Mouse (Mus musculus) heart, embryonic 14.5 days (tissue): Measurements from ENCODE around the gene Rbm15. TPM values are rescaled to one million over a fixed set of nuclear protein-coding genes. Genes with fewer than 3 reads are reported as not detected.

Experiments used
- ATAC-seq: fragments of 200-750 bp; cut with Nextera tagmentation; 2 replicates; pipeline ENCODE4 v1.8.0; 2017; ENCODE audit warnings: low read depth, moderate TSS enrichment; ENCODE audit not compliant: insufficient number of reproducible peaks, insufficient read depth, low FRiP score
- H3K27ac ChIP-seq, 2 experiments: fragments of 200-500 bp in 1 of 2; fragments of 300-500 bp in 1 of 2; sonication (generic) in 1 of 2; replicated peaks in 1 of 2; 2 replicates each; pipeline ENCODE4 v1.5.1; 2012 to 2014; ENCODE audit warnings: low read depth in 2 of 2, low read length in 2 of 2, control low read depth in 1 of 2, mild to moderate bottlenecking in 1 of 2, mixed read lengths in 1 of 2; ENCODE audit not compliant: control insufficient read depth in 1 of 2, insufficient read depth in 1 of 2
- H3K27me3 ChIP-seq: fragments of 300-500 bp; sonication (generic); 2 replicates; pipeline ENCODE4 v1.6.1; 2014; ENCODE audit warnings: mild to moderate bottlenecking, low read length, control low read depth; ENCODE audit not compliant: control insufficient read depth, insufficient read depth
- H3K36me3 ChIP-seq: fragments of 300-500 bp; sonication (generic); 2 replicates; pipeline ENCODE4 v1.6.1; 2014; ENCODE audit warnings: mild to moderate bottlenecking, control low read depth, low read length, mixed read lengths; ENCODE audit not compliant: control insufficient read depth, insufficient read depth
- H3K4me1 ChIP-seq, 2 experiments: fragments of 200-500 bp in 1 of 2; fragments of 300-500 bp in 1 of 2; sonication (generic) in 1 of 2; 2 replicates each; pipeline ENCODE4 v1.6.1; 2012 to 2014; ENCODE audit warnings: low read length in 2 of 2, control low read depth in 1 of 2, mixed read lengths in 1 of 2; ENCODE audit not compliant: control insufficient read depth in 2 of 2, insufficient read depth in 2 of 2
- H3K4me2 ChIP-seq: fragments of 300-500 bp; sonication (generic); 2 replicates; pipeline ENCODE4 v1.6.1; 2014; ENCODE audit warnings: mild to moderate bottlenecking, low read length
- H3K4me3 ChIP-seq, 2 experiments: fragments of 200-500 bp in 1 of 2; fragments of 300-500 bp in 1 of 2; sonication (generic) in 1 of 2; 2 replicates each; pipeline ENCODE4 v1.5.1; 2012 to 2014; ENCODE audit warnings: low read length in 2 of 2, mild to moderate bottlenecking in 2 of 2, control low read depth in 1 of 2, low read depth in 1 of 2, moderate library complexity in 1 of 2; ENCODE audit not compliant: control insufficient read depth in 1 of 2, insufficient read depth in 1 of 2
- H3K9ac ChIP-seq: fragments of 300-500 bp; sonication (generic); 2 replicates; pipeline ENCODE4 v1.6.1; 2014; ENCODE audit warnings: mild to moderate bottlenecking, low read length
- H3K9me3 ChIP-seq: fragments of 300-500 bp; sonication (generic); 2 replicates; pipeline ENCODE4 v1.6.1; 2016; ENCODE audit warnings: low read length, control low read depth; ENCODE audit not compliant: control insufficient read depth
- WGBS: fragments of 180-500 bp; shearing (Covaris S2); extraction: QIAGEN DNeasy Blood & Tissue Kit; methylation state at CpG from one replicate; pipeline ENCODE4 v1.1.7; 2014; 5-methylcytosine and 5-hydroxymethylcytosine counted together
- polyA plus RNA-seq: library from polyadenylated mRNA; unstranded; fragments of >200 nt; fragmentation: Nextera tagmentation; extraction: Ambion mirVana; gene quantifications from 2 replicates; pipeline ENCODE4 v1.2.1, GENCODE M21; 2014

Rbm15 gene
- polyA plus RNA-seq, 1 experiment from 2014 or later, result 11.7 TPM

GRCm38 (mm10) chr3:107363391-107363790 lies 29.9 kb upstream of the Rbm15 start:
- no peaks in the 10 kb centered on the region for H3K36me3 ChIP-seq

GRCm38 (mm10) chr3:107360341-107360740 lies 26.9 kb upstream of the Rbm15 start:
- H3K27ac ChIP-seq, result no peak overlapping the region
- no peak overlapping the region for H3K9ac ChIP-seq
- 0 out of 2 replicates have a peak, but pooled peaks cover under 1% of the 10 kb centered on the region for H3K27me3 ChIP-seq
- no peak overlapping the region for H3K4me3 ChIP-seq
- no peak for ATAC-seq
- H3K36me3 ChIP-seq, result no peaks in the 10 kb centered on the region
- no peaks in the 10 kb centered on the region for H3K9me3 ChIP-seq
- peaks cover 0 to 3% of the 10 kb centered on the region in 2 experiments; a peak in 1 of 4 replicates for H3K4me1 ChIP-seq
- H3K4me2 ChIP-seq, result no peak overlapping the region
- 49% methylated on average over 4 of the region's 4 CpGs for WGBS

More at GRCm38 (mm10) chr3:107363391-107363790, 29.9 kb upstream of the Rbm15 start:
- Histone ChIP-seq H3K27ac (no peak overlapping the region), H3K9me3 (no peaks in the 10 kb centered on the region), H3K4me2 (no peak overlapping the region), H3K4me1 (peaks cover 0 to 3% of the 10 kb centered on the region in 2 experiments; a peak in 1 of 4 replicates), H3K9ac (no peak overlapping the region), H3K4me3 (no peak overlapping the region), H3K27me3 (peaks cover 4% of the 10 kb centered on the region; the same call in 1 of the 2 replicates)
- WGBS, result 72% methylated on average over 5 of the region's 5 CpGs
- ATAC-seq, result no peak

GRCm38 (mm10) chr3:107357700-107358234 lies 24.3 kb upstream of the Rbm15 start:
- H3K27ac ChIP-seq, result no peak overlapping the region
- peaks cover 0 to 3% of the 10 kb centered on the region in 2 experiments; a peak in 1 of 4 replicates for H3K4me1 ChIP-seq
- no peak overlapping the region for H3K4me2 ChIP-seq
- H3K4me3 ChIP-seq, result no peak overlapping the region
- H3K9ac ChIP-seq, result no peak overlapping the region
- 70% methylated on average over 3 of the region's 3 CpGs for WGBS
- ATAC-seq, result no peak
- H3K9me3 ChIP-seq, result no peaks in the 10 kb centered on the region
- no peaks in the 10 kb centered on the region for H3K36me3 ChIP-seq
- H3K27me3 ChIP-seq, result no peaks in the 10 kb centered on the region

DNA sequence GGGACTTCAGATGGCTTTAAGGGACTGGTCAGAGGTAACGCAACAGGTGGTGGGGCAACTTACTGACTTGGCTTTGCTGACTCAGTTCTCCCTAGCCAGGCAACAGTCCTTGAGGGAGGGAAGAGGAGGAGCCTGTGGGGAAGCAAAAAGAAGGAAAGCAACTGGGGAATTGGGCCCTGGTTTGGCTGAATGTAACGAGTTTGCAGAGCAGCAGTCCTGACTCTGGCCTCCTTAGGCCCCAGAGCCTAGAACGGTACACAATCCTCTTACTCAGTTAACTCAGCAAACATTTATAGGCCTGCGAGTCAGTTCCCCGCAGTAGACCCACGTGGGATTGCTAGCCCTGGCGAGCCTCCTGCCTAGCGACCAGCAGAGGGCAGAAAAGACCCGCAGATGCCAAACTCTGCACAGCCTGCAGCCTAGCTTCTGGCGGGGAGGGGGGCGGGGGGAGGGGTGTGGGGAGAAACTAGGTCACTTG lies 23.5 kb upstream of the Rbm15 start:
- peak overlapping the region; percentile 66 for H3K9ac ChIP-seq
- H3K27ac ChIP-seq, result no peak overlapping the region
- peak overlapping the region in 1 of 2 experiments; percentile 19; a peak in 1 of 4 replicates for H3K4me3 ChIP-seq
- H3K36me3 ChIP-seq, result no peaks in the 10 kb centered on the region
- H3K27me3 ChIP-seq, result no peaks in the 10 kb centered on the region
- peaks cover 0 to 3% of the 10 kb centered on the region in 2 experiments; a peak in 1 of 4 replicates for H3K4me1 ChIP-seq
- 1% methylated on average over 11 of the region's 11 CpGs for WGBS
- H3K9me3 ChIP-seq, result no peaks in the 10 kb centered on the region
- 0 out of 2 replicates have a peak, but pooled peaks have one; percentile 71 for ATAC-seq
- H3K4me2 ChIP-seq, result peak overlapping the region; percentile 58

DNA sequence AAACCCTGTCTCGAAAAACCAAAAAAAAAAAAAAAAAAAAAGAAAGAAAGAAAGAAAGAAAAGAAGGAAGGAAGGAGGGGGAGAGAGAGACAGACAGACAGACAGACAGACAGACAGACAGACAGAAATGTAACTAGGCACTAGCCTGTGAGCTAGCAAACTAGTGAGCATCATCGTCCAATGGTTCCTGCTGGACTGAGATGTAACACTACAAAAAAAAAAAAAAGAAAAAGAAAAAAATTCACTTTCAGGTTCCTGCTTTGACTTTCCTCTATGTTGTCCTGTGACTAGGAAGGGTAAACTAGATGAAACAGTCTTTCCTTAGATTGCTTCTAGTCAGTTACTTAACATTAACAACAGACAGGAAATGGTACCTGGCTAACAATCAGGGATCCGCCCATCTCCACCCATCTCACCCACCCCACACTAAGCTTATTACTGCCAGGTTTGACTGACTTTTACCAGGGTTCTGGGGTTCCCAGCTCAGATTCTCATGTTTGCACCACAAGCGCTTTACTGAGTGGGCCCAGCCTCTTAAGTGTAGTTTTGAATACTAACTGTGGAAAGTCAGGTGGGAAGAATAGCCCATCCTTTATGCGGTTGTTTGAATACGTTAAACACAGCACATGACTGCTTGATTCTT lies 22.3 kb upstream of the Rbm15 start:
- no peak overlapping the region for H3K4me2 ChIP-seq
- H3K36me3 ChIP-seq, result no peaks in the 10 kb centered on the region
- ATAC-seq, result no peak
- no peak overlapping the region for H3K9ac ChIP-seq
- peaks cover 0 to 3% of the 10 kb centered on the region in 2 experiments; a peak in 1 of 4 replicates for H3K4me1 ChIP-seq
- no peak overlapping the region for H3K4me3 ChIP-seq
- no peaks in the 10 kb centered on the region for H3K27me3 ChIP-seq
- 81% methylated on average over 5 of the region's 6 CpGs for WGBS
- no peak overlapping the region for H3K27ac ChIP-seq
- H3K9me3 ChIP-seq, result no peaks in the 10 kb centered on the region

GRCm38 (mm10) chr3:107351706-107352105 lies 18.2 kb upstream of the Rbm15 start:
- Histone ChIP-seq H3K36me3 (no peaks in the 10 kb centered on the region), H3K4me1 (no peaks in the 10 kb centered on the region), H3K9me3 (no peaks in the 10 kb centered on the region), H3K27ac (no peak overlapping the region), H3K9ac (no peak overlapping the region; the same call in 1 of the 2 replicates), H3K4me3 (no peak overlapping the region), H3K4me2 (no peak overlapping the region), H3K27me3 (no peaks in the 10 kb centered on the region)
- 61% methylated on average over 3 of the region's 3 CpGs for WGBS
- no peak for ATAC-seq

DNA sequence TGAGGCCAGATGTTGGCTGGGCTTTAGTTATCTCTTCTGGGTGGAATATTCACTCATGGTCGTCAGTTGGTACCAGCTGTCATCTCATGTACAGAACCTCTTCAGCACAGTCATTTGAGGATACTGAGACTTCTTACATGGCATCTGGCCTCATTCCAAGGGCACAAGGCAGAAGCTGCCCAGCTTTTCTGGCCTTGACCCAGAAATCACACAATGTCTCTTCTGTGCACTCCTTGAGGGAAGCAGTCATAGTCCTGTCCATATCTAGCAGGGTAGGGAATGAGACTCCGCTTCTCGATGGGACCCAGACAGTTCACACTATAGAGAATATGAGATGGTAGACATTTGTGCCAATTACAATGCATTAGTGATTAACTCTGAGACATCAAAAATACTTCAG lies 15.5 kb upstream of the Rbm15 start:
- no peak for ATAC-seq
- H3K4me1 ChIP-seq, result no peaks in the 10 kb centered on the region
- no peaks in the 10 kb centered on the region for H3K9me3 ChIP-seq
- H3K27me3 ChIP-seq, result no peaks in the 10 kb centered on the region
- no peak overlapping the region for H3K4me3 ChIP-seq
- no peaks in the 10 kb centered on the region for H3K36me3 ChIP-seq
- no peak overlapping the region for H3K27ac ChIP-seq
- H3K4me2 ChIP-seq, result no peak overlapping the region
- 61% methylated on average over 3 of the region's 3 CpGs for WGBS
- no peak overlapping the region for H3K9ac ChIP-seq
